Mouse (Mus musculus) hindbrain, embryonic 11.5 days (tissue): ENCODE measurements around the gene Mea1. TPM values are rescaled to one million over a fixed set of nuclear protein-coding genes. Genes with fewer than 3 reads are reported as not detected.

Experiments
- ATAC-seq: fragments of 200-750 bp; cut with Nextera tagmentation; 2 replicates; pipeline ENCODE4 v1.8.0; 2017; ENCODE audit warnings: mild to moderate bottlenecking, moderate TSS enrichment, moderate library complexity; ENCODE audit not compliant: low FRiP score
- DNase-seq: peaks from one replicate; pipeline ENCODE4 v3.0.0-alpha.2; 2015; ENCODE audit warnings: low spot score
- H3K27ac ChIP-seq: fragments of 300-500 bp; sonication (generic); 2 replicates; pipeline ENCODE4 v1.5.1; 2014; ENCODE audit warnings: mild to moderate bottlenecking, low read depth, low read length
- H3K27me3 ChIP-seq: fragments of 300-500 bp; sonication (generic); 2 replicates; pipeline ENCODE4 v1.6.1; 2014; ENCODE audit warnings: mild to moderate bottlenecking, low read length, moderate library complexity, mixed read lengths; ENCODE audit not compliant: control insufficient read depth, insufficient read depth
- H3K36me3 ChIP-seq: fragments of 300-500 bp; sonication (generic); 2 replicates; pipeline ENCODE4 v1.6.1; 2014; ENCODE audit warnings: mild to moderate bottlenecking, low read length, moderate library complexity, mixed read lengths; ENCODE audit not compliant: control insufficient read depth, insufficient read depth
- H3K4me1 ChIP-seq: fragments of 300-500 bp; sonication (generic); replicated peaks from 2 replicates; pipeline ENCODE4 v1.6.1; 2014; ENCODE audit warnings: low read length, mixed read lengths; ENCODE audit not compliant: control insufficient read depth, insufficient read depth
- H3K4me2 ChIP-seq: fragments of 300-500 bp; sonication (generic); replicated peaks from 2 replicates; pipeline ENCODE4 v1.6.1; 2014; ENCODE audit warnings: mild to moderate bottlenecking, low read depth, low read length
- H3K4me3 ChIP-seq: fragments of 300-500 bp; sonication (generic); 2 replicates; pipeline ENCODE4 v1.5.1; 2014; ENCODE audit warnings: low read depth, low read length
- H3K9ac ChIP-seq: fragments of 300-500 bp; sonication (generic); 2 replicates; pipeline ENCODE4 v1.6.1; 2014; ENCODE audit warnings: low read depth, low read length
- H3K9me3 ChIP-seq: fragments of 300-500 bp; sonication (generic); 2 replicates; pipeline ENCODE4 v1.6.1; 2016; ENCODE audit warnings: low read length; ENCODE audit not compliant: control insufficient read depth
- WGBS: fragments of 180-500 bp; shearing (Covaris S2); extraction: QIAGEN DNeasy Blood & Tissue Kit; methylation state at CpG from one replicate; pipeline ENCODE4 v1.1.7; 2014; 5-methylcytosine and 5-hydroxymethylcytosine counted together
- polyA plus RNA-seq: library from polyadenylated mRNA; unstranded; fragments of >200 nt; fragmentation: Nextera tagmentation; extraction: Ambion mirVana; gene quantifications from 2 replicates; pipeline ENCODE4 v1.2.1, GENCODE M21; 2014

Mea1 gene
- polyA plus RNA-seq, 1 experiment from 2014 or later: 201 TPM

- Histone ChIP-seq H3K9ac (no peak overlapping the region), H3K4me2 (no peak overlapping the region), H3K9me3 (no peaks in the 10 kb centered on the region), H3K36me3 (peaks cover 7% of the 10 kb centered on the region; the same call in 1 of the 2 replicates), H3K4me3 (no peak overlapping the region), H3K4me1 (no peaks in the 10 kb centered on the region), H3K27ac (no peak overlapping the region), H3K27me3 (no peaks in the 10 kb centered on the region)
- 95% methylated on average over 12 of the region's 12 CpGs for WGBS
- no peak for ATAC-seq
- no peak for DNase-seq
These were observed 12.1 kb downstream of the Mea1 start for GRCm38 (mm10) chr17:46690665-46691064.

GRCm38 (mm10) chr17:46691390-46691789 lies 12.8 kb downstream of the Mea1 start:
- H3K4me2 ChIP-seq: no peak overlapping the region
- H3K4me1 ChIP-seq: no peaks in the 10 kb centered on the region
- no peak overlapping the region for H3K9ac ChIP-seq
- peaks cover 1% of the 10 kb centered on the region; the same call in 1 of the 2 replicates for H3K36me3 ChIP-seq
- ATAC-seq (no peak), DNase-seq (no peak)
- 91% methylated on average over 2 of the region's 2 CpGs for WGBS
- no peak overlapping the region for H3K27ac ChIP-seq
- no peaks in the 10 kb centered on the region for H3K9me3 ChIP-seq
- no peaks in the 10 kb centered on the region for H3K27me3 ChIP-seq
- no peak overlapping the region for H3K4me3 ChIP-seq

- no peaks in the 10 kb centered on the region for H3K27me3 ChIP-seq
- no peaks in the 10 kb centered on the region for H3K36me3 ChIP-seq
- H3K4me1 ChIP-seq: no peaks in the 10 kb centered on the region
- DNase-seq (no peak), ATAC-seq (no peak)
- no peak overlapping the region for H3K4me2 ChIP-seq
- H3K9me3 ChIP-seq: no peaks in the 10 kb centered on the region
- 79% methylated on average over 1 of the region's 1 CpGs for WGBS
- no peak overlapping the region for H3K4me3 ChIP-seq
- no peak overlapping the region for H3K9ac ChIP-seq
- H3K27ac ChIP-seq: no peak overlapping the region
These were observed 16.0 kb downstream of the Mea1 start for GRCm38 (mm10) chr17:46694517-46695063.

- no peaks in the 10 kb centered on the region for H3K36me3 ChIP-seq
- H3K27me3 ChIP-seq: no peaks in the 10 kb centered on the region
- ATAC-seq (no peak), DNase-seq (no peak)
- H3K4me2 ChIP-seq: no peak overlapping the region; the same call in 1 of the 2 replicates
- H3K4me1 ChIP-seq: 0 out of 2 replicates have a peak, but pooled peaks cover 2% of the 10 kb centered on the region
- H3K27ac ChIP-seq: no peak overlapping the region
- no peaks in the 10 kb centered on the region for H3K9me3 ChIP-seq
- H3K9ac ChIP-seq: no peak overlapping the region
- WGBS: 91% methylated on average over 6 of the region's 6 CpGs
- H3K4me3 ChIP-seq: no peak overlapping the region
These were observed 19.9 kb downstream of the Mea1 start for GRCm38 (mm10) chr17:46698515-46698914.

GRCm38 (mm10) chr17:46699245-46699644 lies 20.7 kb downstream of the Mea1 start:
- no peak for DNase-seq
- no peaks in the 10 kb centered on the region for H3K36me3 ChIP-seq

GRCm38 (mm10) chr17:46699912-46700311 lies 21.3 kb downstream of the Mea1 start:
- no peak overlapping the region for H3K4me2 ChIP-seq
- ATAC-seq: no peak
- H3K9ac ChIP-seq: no peak overlapping the region
- WGBS: 87% methylated on average over 3 of the region's 3 CpGs
- no peaks in the 10 kb centered on the region for H3K27me3 ChIP-seq
- H3K4me1 ChIP-seq: 0 out of 2 replicates have a peak, but pooled peaks cover 4% of the 10 kb centered on the region
- no peak overlapping the region for H3K27ac ChIP-seq
- no peaks in the 10 kb centered on the region for H3K36me3 ChIP-seq
- no peaks in the 10 kb centered on the region for H3K9me3 ChIP-seq
- H3K4me3 ChIP-seq: no peak overlapping the region
- no peak for DNase-seq

More at GRCm38 (mm10) chr17:46699245-46699644, 20.7 kb downstream of the Mea1 start:
- no peak overlapping the region for H3K4me2 ChIP-seq
- no peak for ATAC-seq
- 0 out of 2 replicates have a peak, but pooled peaks cover 4% of the 10 kb centered on the region for H3K4me1 ChIP-seq
- H3K9me3 ChIP-seq: no peaks in the 10 kb centered on the region
- no peak overlapping the region for H3K4me3 ChIP-seq
- no peaks in the 10 kb centered on the region for H3K27me3 ChIP-seq
- H3K9ac ChIP-seq: no peak overlapping the region
- 87% methylated on average over 5 of the region's 5 CpGs for WGBS
- no peak overlapping the region for H3K27ac ChIP-seq

GRCm38 (mm10) chr17:46701489-46701888 lies 22.9 kb downstream of the Mea1 start:
- no peak overlapping the region for H3K4me2 ChIP-seq
- no peaks in the 10 kb centered on the region for H3K36me3 ChIP-seq
- H3K4me1 ChIP-seq: 0 out of 2 replicates have a peak, but pooled peaks cover 4% of the 10 kb centered on the region
- ATAC-seq (no peak), DNase-seq (no peak)
- H3K27ac ChIP-seq: no peak overlapping the region
- H3K27me3 ChIP-seq: no peaks in the 10 kb centered on the region
- no peak overlapping the region for H3K4me3 ChIP-seq
- whole genome bisulfite sequencing: 85% methylated on average over 12 of the region's 12 CpGs
- no peak overlapping the region for H3K9ac ChIP-seq
- no peaks in the 10 kb centered on the region for H3K9me3 ChIP-seq

- H3K9ac ChIP-seq: no peak overlapping the region
- no peak overlapping the region for H3K4me3 ChIP-seq
- no peaks in the 10 kb centered on the region for H3K27me3 ChIP-seq
- H3K4me2 ChIP-seq: no peak overlapping the region
- H3K36me3 ChIP-seq: no peaks in the 10 kb centered on the region
- no peaks in the 10 kb centered on the region for H3K9me3 ChIP-seq
- H3K27ac ChIP-seq: no peak overlapping the region
- 0 out of 2 replicates have a peak, but pooled peaks cover 4% of the 10 kb centered on the region for H3K4me1 ChIP-seq
- no peak for DNase-seq
- 89% methylated on average over 12 of the region's 12 CpGs for WGBS
- ATAC-seq: no peak
These were observed 23.5 kb downstream of the Mea1 start for GRCm38 (mm10) chr17:46702100-46702499.

GRCm38 (mm10) chr17:46702506-46702905 lies 23.9 kb downstream of the Mea1 start:
- Histone ChIP-seq H3K27ac (no peak overlapping the region), H3K9me3 (no peaks in the 10 kb centered on the region), H3K4me3 (no peak overlapping the region), H3K4me1 (0 out of 2 replicates have a peak, but pooled peaks cover 4% of the 10 kb centered on the region), H3K36me3 (no peaks in the 10 kb centered on the region), H3K9ac (no peak overlapping the region), H3K27me3 (no peaks in the 10 kb centered on the region), H3K4me2 (no peak overlapping the region)
- DNase-seq (no peak), ATAC-seq (no peak)
- 86% methylated on average over 5 of the region's 5 CpGs for whole genome bisulfite sequencing
